Mouse (Mus musculus) embryonic facial prominence, embryonic 13.5 days (tissue): ENCODE measurements around the gene Fbln1. TPM values are rescaled to one million over a fixed set of nuclear protein-coding genes. Genes with fewer than 3 reads are reported as not detected.
A peak's percentile ranks its signal among the peaks of the same experiment; 100 is the strongest.

Experiments used
- ATAC-seq: fragments of 200-750 bp; cut with Nextera tagmentation; 2 replicates; pipeline ENCODE4 v1.8.0; 2017; ENCODE audit warnings: low read depth; ENCODE audit not compliant: insufficient number of reproducible peaks, insufficient read depth, low FRiP score, low TSS enrichment
- H3K27ac ChIP-seq: fragments of 300-500 bp; sonication (generic); 2 replicates; pipeline ENCODE4 v1.5.1; 2015; ENCODE audit warnings: moderate library complexity, mild to moderate bottlenecking, inconsistent platforms
- H3K27me3 ChIP-seq: fragments of 300-500 bp; sonication (generic); 2 replicates; pipeline ENCODE4 v1.6.1; 2015; ENCODE audit warnings: mild to moderate bottlenecking, inconsistent platforms
- H3K36me3 ChIP-seq: fragments of 300-500 bp; sonication (generic); 2 replicates; pipeline ENCODE4 v1.6.1; 2015; ENCODE audit warnings: mild to moderate bottlenecking, inconsistent platforms
- H3K4me1 ChIP-seq: fragments of 300-500 bp; sonication (generic); 2 replicates; pipeline ENCODE4 v1.6.1; 2015; ENCODE audit warnings: inconsistent platforms
- H3K4me2 ChIP-seq: fragments of 300-500 bp; sonication (generic); 2 replicates; pipeline ENCODE4 v1.6.1; 2015; ENCODE audit warnings: moderate library complexity, mild to moderate bottlenecking, inconsistent platforms
- H3K4me3 ChIP-seq: fragments of 300-500 bp; sonication (generic); 2 replicates; pipeline ENCODE4 v1.5.1; 2015; ENCODE audit warnings: mild to moderate bottlenecking, inconsistent platforms
- H3K9ac ChIP-seq: fragments of 300-500 bp; sonication (generic); 2 replicates; pipeline ENCODE4 v1.6.1; 2015; ENCODE audit warnings: mild to moderate bottlenecking, inconsistent platforms
- H3K9me3 ChIP-seq: fragments of 300-500 bp; sonication (generic); 2 replicates; pipeline ENCODE4 v1.6.1; 2016; ENCODE audit warnings: inconsistent platforms
- WGBS: fragments of 180-500 bp; shearing (Covaris S2); methylation state at CpG from one replicate; pipeline ENCODE4 v1.1.7; 2015; ENCODE audit warnings: mixed read lengths; 5-methylcytosine and 5-hydroxymethylcytosine counted together
- polyA plus RNA-seq: library from polyadenylated mRNA; unstranded; fragments of >200 nt; fragmentation: Nextera tagmentation; extraction: Ambion mirVana; gene quantifications from 2 replicates; pipeline ENCODE4 v1.2.1, GENCODE M21; 2015

Fbln1 gene
- polyA plus RNA-seq, 1 experiment from 2014 or later, result 238 TPM

DNA sequence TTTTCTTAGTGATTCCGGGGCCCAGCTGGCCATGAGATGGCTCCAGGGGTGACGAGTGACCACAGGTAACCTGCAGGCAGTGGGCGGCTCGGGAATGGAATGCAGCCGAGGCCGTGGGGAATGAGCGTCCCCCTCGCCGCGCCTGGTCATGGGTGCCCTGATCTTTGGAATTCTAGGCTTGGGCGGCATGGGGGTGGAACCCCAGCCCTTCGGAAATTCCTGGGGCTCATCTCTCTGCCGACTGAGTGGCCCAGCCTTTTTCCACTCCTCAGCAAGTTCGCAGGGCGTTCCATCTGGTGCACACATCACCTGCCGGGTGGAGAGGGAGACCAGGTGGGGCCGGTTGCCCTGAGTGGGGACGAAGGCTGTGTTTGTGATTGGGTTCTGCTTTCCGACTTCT lies 62.1 kb downstream of the Fbln1 start:
- Histone ChIP-seq H3K4me2 (no peak overlapping the region), H3K27ac (no peak overlapping the region), H3K4me1 (peaks cover 2% of the 10 kb centered on the region), H3K9ac (no peak overlapping the region), H3K9me3 (no peaks in the 10 kb centered on the region), H3K36me3 (peaks cover 56% of the 10 kb centered on the region), H3K27me3 (no peaks in the 10 kb centered on the region), H3K4me3 (no peak overlapping the region)
- WGBS, result 80% methylated on average over 19 of the region's 19 CpGs
- no peak for ATAC-seq

DNA sequence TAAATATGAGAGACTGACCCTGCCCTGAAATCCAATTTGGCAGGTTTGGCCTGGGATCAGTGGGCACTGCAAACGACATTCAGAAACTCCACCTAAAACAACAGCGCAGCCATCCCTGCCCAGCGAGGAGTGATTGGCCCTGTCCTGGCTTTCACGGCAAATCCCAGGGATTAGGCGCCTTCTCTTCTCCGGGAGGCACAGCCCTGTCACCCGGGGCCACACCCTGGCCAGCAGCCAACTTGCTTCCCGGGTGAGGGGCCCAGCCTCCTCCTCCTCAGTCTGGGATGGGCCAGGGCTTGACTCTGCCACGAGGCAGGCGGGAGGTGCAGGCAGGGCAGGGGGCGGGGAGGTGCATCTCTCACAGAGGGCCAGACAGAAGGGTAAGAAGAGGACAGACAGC lies 67.2 kb downstream of the Fbln1 start:
- H3K9me3 ChIP-seq, result no peaks in the 10 kb centered on the region
- 28% methylated on average over 11 of the region's 11 CpGs for WGBS
- H3K36me3 ChIP-seq, result peaks cover 33% of the 10 kb centered on the region
- H3K27me3 ChIP-seq, result no peaks in the 10 kb centered on the region
- H3K9ac ChIP-seq, result no peak overlapping the region
- no peak overlapping the region for H3K27ac ChIP-seq
- H3K4me2 ChIP-seq, result 0 out of 2 replicates have a peak overlapping the region, but pooled peaks have one; percentile 7
- H3K4me1 ChIP-seq, result peaks cover 7% of the 10 kb centered on the region
- H3K4me3 ChIP-seq, result no peak overlapping the region
- peak; percentile 35; the same call in 1 of the 2 replicates for ATAC-seq

DNA sequence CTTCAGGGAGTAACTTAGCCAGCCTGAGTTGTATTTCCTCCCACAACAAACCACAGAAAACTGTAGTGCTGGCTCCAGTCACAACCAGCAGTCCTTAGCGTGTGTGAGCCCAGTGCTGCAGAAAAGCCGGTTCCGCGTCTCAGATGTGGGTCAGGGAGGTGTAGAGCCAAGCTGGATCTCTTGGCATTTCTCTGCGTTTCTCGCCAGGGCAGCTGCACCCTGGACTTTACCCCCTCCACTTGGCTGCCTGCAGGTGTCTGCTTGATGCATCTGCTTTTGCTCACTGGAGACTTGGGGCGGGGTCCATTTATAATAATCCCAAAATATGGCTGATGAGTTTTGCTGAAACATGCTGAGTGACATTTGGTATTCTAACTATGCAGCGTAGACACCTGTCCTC lies 71.5 kb downstream of the Fbln1 start:
- no peak overlapping the region; the same call in 1 of the 2 replicates for H3K4me2 ChIP-seq
- peak overlapping the region; percentile 33; the same call in 1 of the 2 replicates for H3K27ac ChIP-seq
- no peak overlapping the region for H3K4me3 ChIP-seq
- H3K9me3 ChIP-seq, result no peaks in the 10 kb centered on the region
- H3K4me1 ChIP-seq, result peaks cover 7% of the 10 kb centered on the region
- peaks cover 45% of the 10 kb centered on the region for H3K36me3 ChIP-seq
- H3K27me3 ChIP-seq, result no peaks in the 10 kb centered on the region
- no peak for ATAC-seq
- H3K9ac ChIP-seq, result no peak overlapping the region
- whole genome bisulfite sequencing, result 80% methylated on average over 8 of the region's 8 CpGs

DNA sequence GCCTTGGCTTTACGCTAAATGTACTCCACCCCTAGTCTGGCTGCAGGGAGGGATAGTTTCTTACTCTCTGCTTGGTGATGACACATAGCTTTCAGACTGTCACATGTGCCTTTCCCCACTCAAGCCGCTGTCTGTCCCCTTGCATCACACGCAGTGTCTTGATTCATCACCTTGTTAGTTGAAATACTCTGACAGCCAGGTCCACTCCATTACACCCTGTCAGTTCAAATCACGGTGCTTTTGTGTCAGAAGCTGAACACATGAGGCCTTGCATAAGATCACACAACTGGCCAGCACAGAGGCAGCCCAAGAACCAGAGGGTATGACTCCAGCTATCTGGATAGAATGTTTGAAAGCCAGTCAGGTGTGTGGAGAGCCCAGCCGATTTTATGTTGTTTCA lies 73.2 kb downstream of the Fbln1 start:
- ATAC-seq, result no peak
- no peaks in the 10 kb centered on the region for H3K4me1 ChIP-seq
- 85% methylated on average over 5 of the region's 5 CpGs for WGBS
- H3K36me3 ChIP-seq, result peaks cover 42% of the 10 kb centered on the region
- H3K4me2 ChIP-seq, result no peak overlapping the region
- H3K9ac ChIP-seq, result no peak overlapping the region
- H3K27ac ChIP-seq, result no peak overlapping the region
- no peak overlapping the region for H3K4me3 ChIP-seq
- no peaks in the 10 kb centered on the region for H3K9me3 ChIP-seq
- H3K27me3 ChIP-seq, result no peaks in the 10 kb centered on the region

DNA sequence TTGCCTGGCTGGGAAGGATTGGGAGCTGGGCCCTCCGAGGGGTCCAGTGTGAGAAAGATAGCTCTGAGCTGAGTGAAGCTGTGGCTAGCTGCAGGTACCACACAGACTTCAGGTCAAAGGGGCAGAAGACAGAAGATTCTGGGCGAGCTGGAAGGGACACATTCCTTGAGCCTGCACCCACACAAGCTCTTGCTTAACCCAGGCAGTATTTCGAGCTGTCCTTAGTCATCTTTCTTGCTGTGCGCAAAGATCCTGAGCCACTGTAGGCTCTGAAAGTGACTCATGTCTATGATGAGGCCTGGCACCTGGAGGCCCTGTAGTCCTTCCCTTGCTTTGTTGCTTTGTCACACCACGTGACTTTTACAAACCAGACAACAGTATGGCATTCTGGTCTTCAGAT lies 76.3 kb downstream of the Fbln1 start:
- H3K9me3 ChIP-seq, result no peaks in the 10 kb centered on the region
- no peak overlapping the region for H3K27ac ChIP-seq
- ATAC-seq, result no peak
- 83% methylated on average over 5 of the region's 5 CpGs for WGBS
- no peak overlapping the region for H3K4me3 ChIP-seq
- H3K36me3 ChIP-seq, result peaks cover 52% of the 10 kb centered on the region
- no peak overlapping the region for H3K4me2 ChIP-seq
- H3K27me3 ChIP-seq, result no peaks in the 10 kb centered on the region
- no peak overlapping the region for H3K9ac ChIP-seq
- H3K4me1 ChIP-seq, result no peaks in the 10 kb centered on the region

DNA sequence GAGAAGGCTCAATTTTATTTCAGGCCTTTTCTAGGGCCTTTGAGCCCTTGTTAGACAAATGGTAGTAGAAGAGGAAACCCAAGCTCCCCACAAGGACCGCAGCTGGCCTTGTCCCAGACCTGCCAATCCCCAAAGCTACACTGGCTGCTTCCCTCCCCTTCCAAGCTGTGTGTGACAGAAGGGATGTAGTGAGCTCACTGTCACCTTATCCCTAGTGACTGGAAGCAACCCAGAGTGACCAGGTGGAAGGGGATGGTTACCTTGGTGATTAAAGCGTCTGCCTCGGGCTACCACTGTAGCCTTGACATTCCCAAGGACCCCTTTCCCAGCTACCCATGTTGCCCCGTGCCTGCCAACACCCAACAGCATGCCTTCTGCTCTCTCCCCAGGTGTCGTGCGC lies 78.9 kb downstream of the Fbln1 start:
- Histone ChIP-seq H3K4me2 (no peak overlapping the region), H3K4me1 (no peaks in the 10 kb centered on the region), H3K27me3 (no peaks in the 10 kb centered on the region), H3K4me3 (no peak overlapping the region), H3K9me3 (no peaks in the 10 kb centered on the region), H3K36me3 (peaks cover 45% of the 10 kb centered on the region), H3K9ac (no peak overlapping the region), H3K27ac (no peak overlapping the region)
- ATAC-seq, result no peak
- WGBS, result 87% methylated on average over 6 of the region's 6 CpGs

DNA sequence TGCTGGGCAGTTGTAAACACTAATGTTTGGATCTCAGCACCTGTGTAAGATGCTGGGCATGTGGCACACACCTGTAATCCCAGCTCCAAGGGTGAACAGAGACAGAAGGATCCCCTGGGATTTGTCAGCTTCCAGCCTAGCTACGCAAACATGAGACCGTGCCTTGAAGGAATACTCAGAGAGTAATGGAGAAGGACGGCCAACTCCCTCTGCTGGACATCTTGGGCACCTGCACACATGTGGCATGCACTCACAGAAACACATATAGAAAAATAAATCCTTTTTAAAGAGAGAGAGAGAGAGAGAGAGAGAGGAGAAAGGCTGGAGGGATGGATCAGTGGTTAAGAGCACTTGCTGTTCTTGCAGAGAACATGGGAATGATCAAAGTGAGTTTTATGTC lies 88.9 kb downstream of the Fbln1 start:
- peaks cover 33% of the 10 kb centered on the region for H3K4me1 ChIP-seq
- ATAC-seq, result no peak
- H3K4me3 ChIP-seq, result no peak overlapping the region
- no peaks in the 10 kb centered on the region for H3K36me3 ChIP-seq
- no peak overlapping the region for H3K4me2 ChIP-seq
- H3K27me3 ChIP-seq, result no peaks in the 10 kb centered on the region
- no peaks in the 10 kb centered on the region for H3K9me3 ChIP-seq
- H3K27ac ChIP-seq, result no peak overlapping the region
- WGBS, result 71% methylated on average over 3 of the region's 3 CpGs
- no peak overlapping the region for H3K9ac ChIP-seq

DNA sequence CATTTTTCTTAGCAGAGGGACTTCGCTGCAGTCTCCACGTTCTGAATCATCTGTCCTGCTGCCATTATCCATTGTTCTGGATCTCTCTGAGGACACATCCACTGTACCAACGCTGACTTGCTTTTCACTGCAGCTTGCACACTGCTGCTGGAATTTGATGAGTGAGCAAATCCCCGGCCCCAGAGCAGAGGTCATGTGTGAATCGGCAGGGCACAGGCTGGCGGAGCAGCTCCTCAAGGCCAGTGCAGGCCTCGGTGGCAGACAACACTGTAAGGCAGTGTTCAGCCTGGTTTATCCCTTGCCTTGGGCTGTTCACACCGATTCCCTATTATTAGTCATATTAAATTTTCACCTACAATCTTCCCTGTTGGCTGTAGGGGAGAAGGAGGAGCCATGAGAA lies 89.8 kb downstream of the Fbln1 start:
- Histone ChIP-seq H3K9ac (no peak overlapping the region), H3K4me1 (peaks cover 33% of the 10 kb centered on the region), H3K9me3 (no peaks in the 10 kb centered on the region), H3K27ac (peak overlapping the region; percentile 57), H3K4me2 (no peak overlapping the region), H3K27me3 (no peaks in the 10 kb centered on the region), H3K4me3 (no peak overlapping the region), H3K36me3 (no peaks in the 10 kb centered on the region)
- WGBS, result 44% methylated on average over 8 of the region's 8 CpGs
- no peak for ATAC-seq

DNA sequence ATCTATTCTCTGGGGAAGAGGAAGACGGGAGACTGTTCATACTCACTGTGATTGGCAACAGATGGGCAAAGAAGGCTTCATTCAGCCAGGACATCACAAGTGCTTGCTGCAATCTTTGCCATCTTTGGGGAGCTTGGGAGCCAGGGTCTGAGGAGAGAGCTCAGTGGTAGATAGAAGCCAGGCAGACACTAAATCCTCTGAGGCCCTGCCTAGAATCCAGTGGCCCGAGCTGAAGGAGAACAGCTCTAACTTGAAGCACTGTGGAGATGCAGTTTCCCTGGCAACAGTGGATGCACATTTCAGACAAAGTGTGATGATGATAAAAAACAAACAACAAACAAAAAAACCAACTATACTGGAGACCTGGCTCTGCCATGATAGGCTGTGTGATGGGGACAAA lies 90.2 kb downstream of the Fbln1 start:
- peak overlapping the region; percentile 57; the same call in 1 of the 2 replicates for H3K27ac ChIP-seq
- no peak for ATAC-seq
- no peaks in the 10 kb centered on the region for H3K9me3 ChIP-seq
- no peak overlapping the region for H3K4me3 ChIP-seq
- H3K36me3 ChIP-seq, result no peaks in the 10 kb centered on the region
- no peaks in the 10 kb centered on the region for H3K27me3 ChIP-seq
- H3K9ac ChIP-seq, result no peak overlapping the region
- peaks cover 33% of the 10 kb centered on the region for H3K4me1 ChIP-seq
- WGBS, result 26% methylated on average over 2 of the region's 2 CpGs
- no peak overlapping the region for H3K4me2 ChIP-seq

DNA sequence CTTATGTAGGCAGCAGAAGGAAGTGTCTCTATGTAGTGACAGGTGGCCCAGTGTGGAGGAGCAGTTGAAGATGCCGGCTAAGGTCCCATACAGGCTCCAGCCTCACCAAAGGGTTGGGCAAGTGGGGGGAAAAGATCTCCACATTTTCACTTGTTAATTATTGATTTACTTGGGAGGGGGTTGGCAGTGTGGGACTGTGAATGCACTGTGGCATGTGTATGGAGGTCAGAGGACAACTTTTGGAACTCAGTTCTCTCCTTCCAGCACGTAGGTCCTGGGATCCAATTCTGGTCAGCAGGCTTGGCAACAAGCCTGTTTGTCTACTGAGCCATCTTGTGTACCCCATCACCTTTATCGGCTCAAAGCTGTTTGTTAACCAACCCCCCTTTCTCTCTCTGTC lies 90.8 kb downstream of the Fbln1 start:
- Histone ChIP-seq H3K27me3 (no peaks in the 10 kb centered on the region), H3K4me3 (no peak overlapping the region), H3K4me1 (peaks cover 33% of the 10 kb centered on the region), H3K36me3 (no peaks in the 10 kb centered on the region), H3K4me2 (no peak overlapping the region), H3K9me3 (no peaks in the 10 kb centered on the region), H3K9ac (no peak overlapping the region), H3K27ac (no peak overlapping the region)
- no peak for ATAC-seq
- WGBS, result 84% methylated on average over 3 of the region's 3 CpGs

DNA sequence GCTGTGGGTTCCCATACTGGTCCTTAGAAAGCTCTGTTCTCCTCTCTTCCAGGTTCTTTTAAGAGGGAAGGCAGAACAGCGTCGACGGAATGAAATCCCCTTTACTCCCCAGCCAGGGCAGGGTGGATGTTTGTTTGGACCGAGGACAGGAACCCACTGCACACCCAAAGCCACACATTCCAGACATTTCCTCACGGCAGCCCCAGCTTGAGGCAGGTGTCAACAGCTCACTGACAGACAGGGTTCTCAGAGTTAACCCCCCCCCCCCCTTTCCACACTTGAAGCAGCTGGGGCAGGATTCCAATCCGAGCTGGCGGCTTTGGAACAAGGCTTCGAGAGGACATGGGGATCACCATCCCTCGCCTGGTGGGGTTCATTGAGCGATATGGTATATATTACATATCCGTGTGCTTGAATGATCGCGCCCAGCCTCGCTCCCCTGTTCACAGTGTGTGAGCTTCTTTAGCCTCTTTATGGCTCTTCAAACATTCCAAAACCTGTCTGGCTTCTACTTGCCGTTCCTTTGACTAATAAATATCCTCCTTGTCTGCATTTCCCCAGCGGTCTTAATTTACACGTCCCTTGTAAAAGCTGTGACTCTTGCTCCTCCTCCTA lies 92.5 kb downstream of the Fbln1 start:
- Histone ChIP-seq H3K4me3 (no peak overlapping the region), H3K36me3 (no peaks in the 10 kb centered on the region), H3K27ac (peak overlapping the region; percentile 48), H3K9ac (no peak overlapping the region; the same call in 1 of the 2 replicates), H3K27me3 (no peaks in the 10 kb centered on the region), H3K4me2 (peak overlapping the region; percentile 12), H3K4me1 (peaks cover 33% of the 10 kb centered on the region), H3K9me3 (no peaks in the 10 kb centered on the region)
- no peak for ATAC-seq
- 42% methylated on average over 17 of the region's 17 CpGs for WGBS

DNA sequence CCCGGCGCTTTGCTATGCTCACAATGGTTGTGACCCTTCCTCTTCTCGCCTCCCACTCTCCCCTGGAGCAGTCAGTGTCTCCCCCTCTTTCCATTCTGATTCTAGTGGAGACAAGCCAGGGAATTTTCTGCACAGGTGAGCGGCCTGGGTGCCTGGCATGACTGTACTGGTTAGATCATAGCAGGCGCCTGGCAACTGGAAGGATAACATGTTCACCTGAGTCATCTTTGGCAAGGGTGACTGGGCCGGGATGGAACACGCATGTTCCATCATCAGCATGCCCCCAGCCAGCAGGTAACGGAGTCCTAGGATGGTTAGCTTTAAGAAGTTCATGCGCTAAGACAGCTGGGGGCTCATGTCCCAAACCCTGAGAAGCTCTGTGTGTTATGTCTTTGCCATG lies 93.2 kb downstream of the Fbln1 start:
- Histone ChIP-seq H3K9me3 (peaks cover 1% of the 10 kb centered on the region; the same call in 1 of the 2 replicates), H3K4me1 (peaks cover 33% of the 10 kb centered on the region), H3K9ac (0 out of 2 replicates have a peak overlapping the region, but pooled peaks have one; percentile 6), H3K27ac (peak overlapping the region; percentile 17; the same call in 1 of the 2 replicates), H3K27me3 (no peaks in the 10 kb centered on the region), H3K4me2 (no peak overlapping the region), H3K36me3 (no peaks in the 10 kb centered on the region), H3K4me3 (no peak overlapping the region)
- no peak for ATAC-seq
- WGBS, result 81% methylated on average over 9 of the region's 9 CpGs
